Mouse (Mus musculus) lung, adult 2 months (tissue): ENCODE measurements at regions not wholly inside any gene's neighbourhood (a gene's known extent, or its start where the extent isn't known, plus 50 kb on each side); places are given as distances from the start of the nearest gene placed in this dataset.

Source experiments
- CTCF ChIP-seq: fragments of 200-500 bp; IDR thresholded peaks from 2 replicates; pipeline ENCODE4 v1.5.1; 2011; ENCODE audit warnings: mild to moderate bottlenecking, low read length, control low read depth; ENCODE audit not compliant: insufficient read depth
- POLR2A ChIP-seq: fragments of 200-500 bp; IDR thresholded peaks from 2 replicates; pipeline ENCODE4 v1.6.1; 2011; ENCODE audit warnings: low read depth, mild to moderate bottlenecking, control low read depth, low read length, borderline replicate concordance; ENCODE audit errors: extremely low read depth

GRCm38 (mm10) chr12:82086441-82086840 is 82.7 kb upstream of the Sipa1l1 start:
- TF ChIP-seq CTCF (no peak), POLR2A (no peak)
